Mouse (Mus musculus): ENCODE measurements at regions not wholly inside any gene's neighbourhood (a gene's known extent, or its start where the extent isn't known, plus 50 kb on each side); places are given as distances from the start of the nearest gene placed in this dataset.

GRCm38 (mm10) chr13:25932365-25932764 lies 662.1 kb upstream of the Nrsn1 start:
- no peaks in the 10 kb centered on the region for H3K9me3 ChIP-seq (ENCODE audit: control insufficient read depth, insufficient read depth, low read depth, low read length)
- no peak for DNase-seq (ENCODE audit: low read depth, low spot score)
- no peak overlapping the region for H3K4me3 ChIP-seq (ENCODE audit: insufficient read depth in 1 of 2, low read depth in 1 of 2, low read length in 2 of 2, poor library complexity in 1 of 2, severe bottlenecking in 1 of 2)
- TF ChIP-seq ZNF384 (IDR thresholded peaks at IDR 0.05; ENCODE audit: low read depth, low read length): no peak
- no peak for TF ChIP-seq HCFC1 (IDR thresholded peaks at IDR 0.05; ENCODE audit: borderline replicate concordance, insufficient read depth, low read length)
- TF ChIP-seq MAFK (IDR thresholded peaks at IDR 0.05; ENCODE audit: insufficient read depth, low read depth, low read length): no peak
- no peak for TF ChIP-seq ZC3H11A (IDR thresholded peaks at IDR 0.05; ENCODE audit: borderline replicate concordance, low read depth, low read length)
- TF ChIP-seq CHD2 (IDR thresholded peaks at IDR 0.05; ENCODE audit: low read depth, low read length): no peak
- no peak overlapping the region for H3K27ac ChIP-seq (ENCODE audit: insufficient read depth, low read depth, low read length, poor library complexity, severe bottlenecking)
- no peaks in the 10 kb centered on the region for H3K4me1 ChIP-seq (ENCODE audit: control insufficient read depth in 2 of 2, insufficient read depth in 2 of 2, low read length in 2 of 2, poor library complexity in 1 of 2)
- in situ Hi-C loops (cut with MboI; ENCODE audit: low sequenced_read_pairs in 2 of 2, unreplicated experiment in 2 of 2): no loop called here
- no peak overlapping the region for H3K9ac ChIP-seq (ENCODE audit: insufficient read depth, low read depth, low read length, poor library complexity, severe bottlenecking)
- H3K36me3 ChIP-seq (ENCODE audit: control insufficient read depth, insufficient read depth, low read length, poor library complexity, severe bottlenecking): no peaks in the 10 kb centered on the region

- TF ChIP-seq CHD2 (IDR thresholded peaks at IDR 0.05; ENCODE audit: low read depth, low read length) (no peak), ZC3H11A (IDR thresholded peaks at IDR 0.05; ENCODE audit: borderline replicate concordance, low read depth, low read length) (no peak), MAFK (IDR thresholded peaks at IDR 0.05; ENCODE audit: insufficient read depth, low read depth, low read length) (no peak), ZNF384 (IDR thresholded peaks at IDR 0.05; ENCODE audit: low read depth, low read length) (no peak), HCFC1 (IDR thresholded peaks at IDR 0.05; ENCODE audit: borderline replicate concordance, insufficient read depth, low read length) (no peak)
- peaks cover 0 to 2% of the 10 kb centered on the region in 2 experiments; a peak in 3 of 4 replicates for H3K4me1 ChIP-seq (ENCODE audit: control insufficient read depth in 2 of 2, insufficient read depth in 2 of 2, low read length in 2 of 2, poor library complexity in 1 of 2)
- no peaks in the 10 kb centered on the region for H3K9me3 ChIP-seq (ENCODE audit: control insufficient read depth, insufficient read depth, low read depth, low read length)
- H3K4me3 ChIP-seq (ENCODE audit: insufficient read depth in 1 of 2, low read depth in 1 of 2, low read length in 2 of 2, poor library complexity in 1 of 2, severe bottlenecking in 1 of 2): no peak overlapping the region
- in situ Hi-C loops (cut with MboI; ENCODE audit: low sequenced_read_pairs in 2 of 2, unreplicated experiment in 2 of 2): no loop called here
- H3K27ac ChIP-seq (ENCODE audit: insufficient read depth, low read depth, low read length, poor library complexity, severe bottlenecking): no peak overlapping the region
- no peaks in the 10 kb centered on the region for H3K36me3 ChIP-seq (ENCODE audit: control insufficient read depth, insufficient read depth, low read length, poor library complexity, severe bottlenecking)
- DNase-seq (ENCODE audit: low read depth, low spot score): peak; percentile 22
- no peak overlapping the region for H3K9ac ChIP-seq (ENCODE audit: insufficient read depth, low read depth, low read length, poor library complexity, severe bottlenecking)
Measured at GRCm38 (mm10) chr13:25925685-25926084, 655.4 kb upstream of the Nrsn1 start.

GRCm38 (mm10) chr13:25899871-25900270 lies 629.6 kb upstream of the Nrsn1 start:
- TF ChIP-seq HCFC1 (IDR thresholded peaks at IDR 0.05; ENCODE audit: borderline replicate concordance, insufficient read depth, low read length) (no peak), CHD2 (IDR thresholded peaks at IDR 0.05; ENCODE audit: low read depth, low read length) (no peak), MAFK (IDR thresholded peaks at IDR 0.05; ENCODE audit: insufficient read depth, low read depth, low read length) (no peak), ZNF384 (IDR thresholded peaks at IDR 0.05; ENCODE audit: low read depth, low read length) (no peak), ZC3H11A (IDR thresholded peaks at IDR 0.05; ENCODE audit: borderline replicate concordance, low read depth, low read length) (no peak)
- Histone ChIP-seq H3K4me1 (ENCODE audit: control insufficient read depth in 2 of 2, insufficient read depth in 2 of 2, low read length in 2 of 2, poor library complexity in 1 of 2) (no peaks in the 10 kb centered on the region), H3K4me3 (ENCODE audit: insufficient read depth in 1 of 2, low read depth in 1 of 2, low read length in 2 of 2, poor library complexity in 1 of 2, severe bottlenecking in 1 of 2) (no peak overlapping the region), H3K9ac (ENCODE audit: insufficient read depth, low read depth, low read length, poor library complexity, severe bottlenecking) (no peak overlapping the region), H3K9me3 (ENCODE audit: control insufficient read depth, insufficient read depth, low read depth, low read length) (no peaks in the 10 kb centered on the region), H3K36me3 (ENCODE audit: control insufficient read depth, insufficient read depth, low read length, poor library complexity, severe bottlenecking) (no peaks in the 10 kb centered on the region), H3K27ac (ENCODE audit: insufficient read depth, low read depth, low read length, poor library complexity, severe bottlenecking) (no peak overlapping the region)
- in situ Hi-C loops (cut with MboI; ENCODE audit: low sequenced_read_pairs in 2 of 2, unreplicated experiment in 2 of 2): no loop called here
- DNase-seq (ENCODE audit: low read depth, low spot score): no peak

- Histone ChIP-seq H3K4me3 (ENCODE audit: insufficient read depth in 1 of 2, low read depth in 1 of 2, low read length in 2 of 2, poor library complexity in 1 of 2, severe bottlenecking in 1 of 2) (no peak overlapping the region), H3K9me3 (ENCODE audit: control insufficient read depth, insufficient read depth, low read depth, low read length) (no peaks in the 10 kb centered on the region), H3K36me3 (ENCODE audit: control insufficient read depth, insufficient read depth, low read length, poor library complexity, severe bottlenecking) (no peaks in the 10 kb centered on the region), H3K4me1 (ENCODE audit: control insufficient read depth in 2 of 2, insufficient read depth in 2 of 2, low read length in 2 of 2, poor library complexity in 1 of 2) (no peaks in the 10 kb centered on the region), H3K27ac (ENCODE audit: insufficient read depth, low read depth, low read length, poor library complexity, severe bottlenecking) (no peak overlapping the region), H3K9ac (ENCODE audit: insufficient read depth, low read depth, low read length, poor library complexity, severe bottlenecking) (no peak overlapping the region)
- in situ Hi-C loops (cut with MboI; ENCODE audit: low sequenced_read_pairs in 2 of 2, unreplicated experiment in 2 of 2): no loop called here
- TF ChIP-seq MAFK (IDR thresholded peaks at IDR 0.05; ENCODE audit: insufficient read depth, low read depth, low read length): no peak
- TF ChIP-seq ZC3H11A (IDR thresholded peaks at IDR 0.05; ENCODE audit: borderline replicate concordance, low read depth, low read length): no peak
- no peak for TF ChIP-seq HCFC1 (IDR thresholded peaks at IDR 0.05; ENCODE audit: borderline replicate concordance, insufficient read depth, low read length)
- TF ChIP-seq ZNF384 (IDR thresholded peaks at IDR 0.05; ENCODE audit: low read depth, low read length): no peak
- TF ChIP-seq CHD2 (IDR thresholded peaks at IDR 0.05; ENCODE audit: low read depth, low read length): no peak
- no peak for DNase-seq (ENCODE audit: low read depth, low spot score)
Measured at GRCm38 (mm10) chr13:25893150-25893549, 622.8 kb upstream of the Nrsn1 start.

GRCm38 (mm10) chr13:25882818-25883217 lies 612.5 kb upstream of the Nrsn1 start:
- H3K4me3 ChIP-seq (ENCODE audit: insufficient read depth in 1 of 2, low read depth in 1 of 2, low read length in 2 of 2, poor library complexity in 1 of 2, severe bottlenecking in 1 of 2): no peak overlapping the region
- no peak overlapping the region for H3K9ac ChIP-seq (ENCODE audit: insufficient read depth, low read depth, low read length, poor library complexity, severe bottlenecking)
- H3K4me1 ChIP-seq (ENCODE audit: control insufficient read depth in 2 of 2, insufficient read depth in 2 of 2, low read length in 2 of 2, poor library complexity in 1 of 2): no peaks in the 10 kb centered on the region
- DNase-seq (ENCODE audit: low read depth, low spot score): no peak
- H3K36me3 ChIP-seq (ENCODE audit: control insufficient read depth, insufficient read depth, low read length, poor library complexity, severe bottlenecking): no peaks in the 10 kb centered on the region
- H3K9me3 ChIP-seq (ENCODE audit: control insufficient read depth, insufficient read depth, low read depth, low read length): no peaks in the 10 kb centered on the region
- in situ Hi-C loops (cut with MboI; ENCODE audit: low sequenced_read_pairs in 2 of 2, unreplicated experiment in 2 of 2): no loop called here
- TF ChIP-seq CHD2 (IDR thresholded peaks at IDR 0.05; ENCODE audit: low read depth, low read length): no peak
- no peak overlapping the region for H3K27ac ChIP-seq (ENCODE audit: insufficient read depth, low read depth, low read length, poor library complexity, severe bottlenecking)
